In genomic region chr5:124901675-124902074, GRCm38 (mm10) we compare ENCODE assay signal across 12 mouse cellular contexts. TPM values are rescaled to one million over a fixed set of nuclear protein-coding genes. Genes with fewer than 3 reads are reported as not detected.
A peak's percentile ranks its signal among the peaks of the same experiment; 100 is the strongest.
DNase-seq lines count a peak whose midpoint lies in the region; ATAC-seq and TF ChIP-seq lines count a peak whose summit lies in the region.
"Had no signal": no experiment of that assay in that cellular context is flagged by ENCODE, and none has a peak within 500 bp of the region (broad histone marks: within the 10 kb centered on the region; RNA-seq: fewer than 3 reads in every experiment).

No protein-coding gene starts in this region.

- no peak overlapping the region for H3K9ac ChIP-seq in forebrain, postnatal 0 days
- H3K9ac ChIP-seq: embryonic facial prominence, embryonic 13.5 days; liver, postnatal 0 days; neural tube, embryonic 12.5 days had no signal

- no peaks in the 10 kb centered on the region for H3K36me3 ChIP-seq in forebrain, postnatal 0 days (ENCODE audit: insufficient read depth)
- H3K36me3 ChIP-seq in forebrain, embryonic 10.5 days (replicated peaks): no peaks in the 10 kb centered on the region
- H3K36me3 ChIP-seq: embryonic facial prominence, embryonic 13.5 days; neural tube, embryonic 12.5 days had no signal

- WGBS in forebrain, postnatal 0 days: 37% methylated on average over 6 of the region's 6 CpGs
- WGBS in forebrain, embryonic 10.5 days: 93% methylated on average over 6 of the region's 6 CpGs

- H3K4me1 ChIP-seq in forebrain, postnatal 0 days (ENCODE audit: insufficient read depth): peaks cover 5% of the 10 kb centered on the region
- peaks cover 8% of the 10 kb centered on the region for H3K4me1 ChIP-seq in forebrain, embryonic 10.5 days

- no peak for TF ChIP-seq CTCF in forebrain, postnatal 0 days (IDR thresholded peaks at IDR 0.05; ENCODE audit: low read depth)

- H3K4me2 ChIP-seq in forebrain, postnatal 0 days (ENCODE audit: low read depth): no peak overlapping the region
- H3K4me2 ChIP-seq: embryonic facial prominence, embryonic 13.5 days; neural tube, embryonic 12.5 days had no signal

- peak; percentile 78 for DNase-seq in forebrain, postnatal 0 days
- DNase-seq in forebrain, embryonic 10.5 days (ENCODE audit: extremely low spot score, low spot score): no peak
- peak; percentile 16 for DNase-seq in urinary bladder, postnatal 14 days (ENCODE audit: low spot score)
- DNase-seq in urinary bladder, adult 18-20 months (ENCODE audit: low spot score in 2 of 2): no peak
- peak; percentile 35 to 57 for DNase-seq in layer of hippocampus, postnatal 25 days (ENCODE audit: extremely low spot score in 1 of 2, low spot score in 1 of 2)
- DNase-seq in thymus, postnatal 36 days: no peak
- no peak for DNase-seq in urinary bladder, postnatal 4 days (ENCODE audit: low spot score in 2 of 2)
- no peak for DNase-seq in embryo, embryonic 11 days
- DNase-seq: liver, postnatal 0 days had no signal

- H3K9me3 ChIP-seq in forebrain, postnatal 0 days (ENCODE audit: low read length): no peaks in the 10 kb centered on the region
- no peaks in the 10 kb centered on the region for H3K9me3 ChIP-seq in forebrain, embryonic 10.5 days
- H3K9me3 ChIP-seq: embryonic facial prominence, embryonic 13.5 days; neural tube, embryonic 12.5 days had no signal

- H3K4me3 ChIP-seq in forebrain, postnatal 0 days (ENCODE audit: low read depth, low read length): no peak overlapping the region
- H3K4me3 ChIP-seq in forebrain, embryonic 10.5 days: no peak overlapping the region
- H3K4me3 ChIP-seq: embryonic facial prominence, embryonic 13.5 days; neural tube, embryonic 12.5 days had no signal

- no peak overlapping the region for H3K27ac ChIP-seq in forebrain, postnatal 0 days (ENCODE audit: low read depth, low read length)
- H3K27ac ChIP-seq in forebrain, embryonic 10.5 days: no peak overlapping the region
- H3K27ac ChIP-seq: neural tube, embryonic 12.5 days had no signal

- H3K27me3 ChIP-seq in forebrain, postnatal 0 days (ENCODE audit: insufficient read depth, low read length): no peaks in the 10 kb centered on the region
- no peaks in the 10 kb centered on the region for H3K27me3 ChIP-seq in forebrain, embryonic 10.5 days (ENCODE audit: poor library complexity, severe bottlenecking)
- H3K27me3 ChIP-seq: embryonic facial prominence, embryonic 13.5 days; neural tube, embryonic 12.5 days had no signal

- ATAC-seq in forebrain, postnatal 0 days: no peak
- ATAC-seq: inflammation-experienced regulatory T-cells, adult 6 months; liver, postnatal 0 days had no signal

RNA-seq across cellular contexts. Expression of gene Zfp664, which starts 39.2 kb away (rescaled TPM):
- total RNA-seq in forebrain, postnatal 0 days (2014; rRNA removed): 27.5 and 27.6 TPM in 2 replicates
- polyA plus RNA-seq in forebrain, postnatal 0 days (2015; fragmentation: Nextera tagmentation; extraction: Ambion mirVana): 35.6 and 52.7 TPM in 2 replicates
- 148 and 162 TPM in 2 replicates for polyA plus RNA-seq in forebrain, embryonic 10.5 days (2016; fragmentation: Nextera tagmentation; extraction: Ambion mirVana)
- 10 to 100 TPM; 60.8 to 68.3 TPM for total RNA-seq in layer of hippocampus, postnatal 25 days (2021)

RNA-seq across cellular contexts. Expression of gene Ccdc92, which starts 39.5 kb away (rescaled TPM):
- total RNA-seq in forebrain, postnatal 0 days (2014; rRNA removed): 23.7 and 26.1 TPM in 2 replicates
- polyA plus RNA-seq in forebrain, postnatal 0 days (2015; fragmentation: Nextera tagmentation; extraction: Ambion mirVana): 38.2 and 45.4 TPM in 2 replicates
- polyA plus RNA-seq in forebrain, embryonic 10.5 days (2016; fragmentation: Nextera tagmentation; extraction: Ambion mirVana): 14.0 and 14.4 TPM in 2 replicates
- 10 to 100 TPM; 70.7 to 76.3 TPM for total RNA-seq in layer of hippocampus, postnatal 25 days (2021)

Comparison
In these comparisons a context has a peak if more than half of its experiments do, and no peak if none do; other contexts are left out.
1. DNase-seq: peak in forebrain, postnatal 0 days (single experiment), urinary bladder, postnatal 14 days (single experiment) and layer of hippocampus, postnatal 25 days (2 of 2); none in forebrain, embryonic 10.5 days (single experiment), urinary bladder, adult 18-20 months (0 of 2), thymus, postnatal 36 days (0 of 2), urinary bladder, postnatal 4 days (0 of 2) and embryo, embryonic 11 days (single experiment).